Mouse (Mus musculus) kidney, postnatal 0 days (tissue): ENCODE data around the gene Ifna11. TPM values are rescaled to one million over a fixed set of nuclear protein-coding genes. Genes with fewer than 3 reads are reported as not detected.

Experiments used
- ATAC-seq: fragments of 200-750 bp; cut with Nextera tagmentation; replicated peaks from 2 replicates; pipeline ENCODE4 v1.8.0; 2017; ENCODE audit warnings: low read depth, moderate number of reproducible peaks, moderate TSS enrichment, moderate library complexity; ENCODE audit not compliant: low FRiP score
- DNase-seq: peaks from one replicate; pipeline ENCODE4 v3.0.0-alpha.2; 2016; ENCODE audit warnings: low spot score
- H3K27ac ChIP-seq: fragments of 300-500 bp; sonication (generic); 2 replicates; pipeline ENCODE4 v1.5.1; 2014; ENCODE audit warnings: mild to moderate bottlenecking
- H3K27me3 ChIP-seq: fragments of 300-500 bp; sonication (generic); 2 replicates; pipeline ENCODE4 v1.6.1; 2014; ENCODE audit warnings: low read length, mixed read lengths; ENCODE audit not compliant: insufficient read depth
- H3K36me3 ChIP-seq: fragments of 300-500 bp; sonication (generic); 2 replicates; pipeline ENCODE4 v1.6.1; 2014; ENCODE audit warnings: low read length, mixed read lengths; ENCODE audit not compliant: insufficient read depth
- H3K4me1 ChIP-seq: fragments of 300-500 bp; sonication (generic); replicated peaks from 2 replicates; pipeline ENCODE4 v1.6.1; 2014; ENCODE audit warnings: antibody characterized with exemption, low read length, mixed read lengths; ENCODE audit not compliant: insufficient read depth
- H3K4me2 ChIP-seq: fragments of 300-500 bp; sonication (generic); 2 replicates; pipeline ENCODE4 v1.6.1; 2014; ENCODE audit warnings: mild to moderate bottlenecking, low read length, moderate library complexity, mixed read lengths
- H3K4me3 ChIP-seq: fragments of 300-500 bp; sonication (generic); replicated peaks from 2 replicates; pipeline ENCODE4 v1.5.1; 2014; ENCODE audit warnings: low read depth, low read length
- H3K9ac ChIP-seq: fragments of 300-500 bp; sonication (generic); 2 replicates; pipeline ENCODE4 v1.6.1; 2014; ENCODE audit warnings: low read depth, low read length
- H3K9me3 ChIP-seq: fragments of 300-500 bp; sonication (generic); replicated peaks from 2 replicates; pipeline ENCODE4 v1.6.1; 2016; ENCODE audit warnings: low read length, inconsistent platforms, mixed read lengths
- CTCF ChIP-seq: IDR thresholded peaks from 2 replicates; pipeline ENCODE4 v1.5.1; 2016; ENCODE audit warnings: antibody characterized with exemption, low read depth, mild to moderate bottlenecking, moderate library complexity
- WGBS: fragments of 180-500 bp; shearing (Covaris S2); extraction: QIAGEN DNeasy Blood & Tissue Kit; methylation state at CpG from one replicate; pipeline ENCODE4 v1.1.7; 2014; 5-methylcytosine and 5-hydroxymethylcytosine counted together
- polyA plus RNA-seq: library from polyadenylated mRNA; unstranded; fragments of >200 nt; fragmentation: Nextera tagmentation; extraction: Ambion mirVana; gene quantifications from 2 replicates; pipeline ENCODE4 v1.2.1, GENCODE M21; 2015

The Ifna11 gene
- polyA plus RNA-seq, 1 experiment from 2014 or later: not detected

GRCm38 (mm10) chr4:88863309-88863708 lies 43.5 kb downstream of the Ifna11 start:
- Histone ChIP-seq H3K4me2 (peak overlapping the region; percentile 13; the same call in 1 of the 2 replicates), H3K4me3 (no peak overlapping the region), H3K9me3 (no peaks in the 10 kb centered on the region)

GRCm38 (mm10) chr4:88864599-88864998 lies 44.8 kb downstream of the Ifna11 start:
- H3K4me2 ChIP-seq: no peak overlapping the region

More at GRCm38 (mm10) chr4:88863309-88863708, 43.5 kb downstream of the Ifna11 start:
- Histone ChIP-seq H3K36me3 (no peaks in the 10 kb centered on the region), H3K9ac (no peak overlapping the region), H3K27me3 (peaks cover 4% of the 10 kb centered on the region; the same call in 1 of the 2 replicates), H3K4me1 (no peaks in the 10 kb centered on the region), H3K27ac (no peak overlapping the region)
- WGBS: 8% methylated on average over 7 of the region's 7 CpGs
- no peak for ATAC-seq
- TF ChIP-seq CTCF: no peak
- no peak for DNase-seq

GRCm38 (mm10) chr4:88865011-88865569 lies 45.3 kb downstream of the Ifna11 start:
- ATAC-seq: no peak
- no peak for DNase-seq
- no peak overlapping the region for H3K27ac ChIP-seq
- no peak overlapping the region for H3K4me3 ChIP-seq
- H3K9me3 ChIP-seq: no peaks in the 10 kb centered on the region
- no peaks in the 10 kb centered on the region for H3K36me3 ChIP-seq
- no peak overlapping the region for H3K4me2 ChIP-seq
- 44% methylated on average over 6 of the region's 6 CpGs for WGBS
- no peak overlapping the region for H3K9ac ChIP-seq
- H3K4me1 ChIP-seq: no peaks in the 10 kb centered on the region
- H3K27me3 ChIP-seq: peaks cover 4% of the 10 kb centered on the region; the same call in 1 of the 2 replicates
- no peak for TF ChIP-seq CTCF

More at GRCm38 (mm10) chr4:88864599-88864998, 44.8 kb downstream of the Ifna11 start:
- H3K9me3 ChIP-seq: no peaks in the 10 kb centered on the region
- 62% methylated on average over 9 of the region's 9 CpGs for WGBS
- no peak overlapping the region for H3K9ac ChIP-seq
- no peak overlapping the region for H3K4me3 ChIP-seq
- H3K4me1 ChIP-seq: no peaks in the 10 kb centered on the region
- TF ChIP-seq CTCF: no peak
- H3K36me3 ChIP-seq: no peaks in the 10 kb centered on the region
- no peak overlapping the region for H3K27ac ChIP-seq
- H3K27me3 ChIP-seq: peaks cover 4% of the 10 kb centered on the region; the same call in 1 of the 2 replicates
- DNase-seq (no peak), ATAC-seq (no peak)

DNA sequence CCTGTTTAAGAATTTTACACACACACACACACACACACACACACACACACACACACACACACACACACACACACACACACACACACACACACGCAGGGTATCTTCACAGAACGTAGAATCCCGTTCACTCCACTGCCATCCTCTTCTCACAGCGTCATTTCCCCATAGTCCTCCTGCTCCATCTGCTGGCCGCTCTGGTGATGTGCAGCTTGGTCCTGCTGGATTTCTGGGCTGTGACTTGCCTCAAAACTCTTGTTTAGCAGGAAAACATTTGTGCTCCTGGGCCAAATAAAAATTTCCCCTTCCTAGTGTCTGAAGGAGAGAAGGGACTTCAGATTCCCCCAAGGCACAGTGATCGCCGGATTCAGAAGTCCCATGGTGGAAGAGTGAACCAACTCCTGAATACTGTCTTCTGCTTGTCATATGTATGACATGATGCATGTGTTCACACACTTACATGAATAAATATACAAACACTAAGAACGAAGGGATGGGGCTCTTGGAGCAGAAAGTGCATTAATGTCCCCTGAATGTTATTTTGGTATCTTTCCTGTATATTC lies 47.7 kb downstream of the Ifna11 start:
- DNase-seq (peak; percentile 85), ATAC-seq (peak; percentile 66)
- Histone ChIP-seq H3K4me2 (peak overlapping the region; percentile 88), H3K4me1 (no peaks in the 10 kb centered on the region), H3K9me3 (no peaks in the 10 kb centered on the region), H3K27ac (no peak overlapping the region), H3K9ac (peak overlapping the region; percentile 58; the same call in 1 of the 2 replicates), H3K4me3 (peak overlapping the region; percentile 55; the same call in 1 of the 2 replicates), H3K36me3 (no peaks in the 10 kb centered on the region), H3K27me3 (peaks cover 4% of the 10 kb centered on the region; the same call in 1 of the 2 replicates)
- 5% methylated on average over 8 of the region's 8 CpGs for WGBS
- TF ChIP-seq CTCF: peak; percentile 91

DNA sequence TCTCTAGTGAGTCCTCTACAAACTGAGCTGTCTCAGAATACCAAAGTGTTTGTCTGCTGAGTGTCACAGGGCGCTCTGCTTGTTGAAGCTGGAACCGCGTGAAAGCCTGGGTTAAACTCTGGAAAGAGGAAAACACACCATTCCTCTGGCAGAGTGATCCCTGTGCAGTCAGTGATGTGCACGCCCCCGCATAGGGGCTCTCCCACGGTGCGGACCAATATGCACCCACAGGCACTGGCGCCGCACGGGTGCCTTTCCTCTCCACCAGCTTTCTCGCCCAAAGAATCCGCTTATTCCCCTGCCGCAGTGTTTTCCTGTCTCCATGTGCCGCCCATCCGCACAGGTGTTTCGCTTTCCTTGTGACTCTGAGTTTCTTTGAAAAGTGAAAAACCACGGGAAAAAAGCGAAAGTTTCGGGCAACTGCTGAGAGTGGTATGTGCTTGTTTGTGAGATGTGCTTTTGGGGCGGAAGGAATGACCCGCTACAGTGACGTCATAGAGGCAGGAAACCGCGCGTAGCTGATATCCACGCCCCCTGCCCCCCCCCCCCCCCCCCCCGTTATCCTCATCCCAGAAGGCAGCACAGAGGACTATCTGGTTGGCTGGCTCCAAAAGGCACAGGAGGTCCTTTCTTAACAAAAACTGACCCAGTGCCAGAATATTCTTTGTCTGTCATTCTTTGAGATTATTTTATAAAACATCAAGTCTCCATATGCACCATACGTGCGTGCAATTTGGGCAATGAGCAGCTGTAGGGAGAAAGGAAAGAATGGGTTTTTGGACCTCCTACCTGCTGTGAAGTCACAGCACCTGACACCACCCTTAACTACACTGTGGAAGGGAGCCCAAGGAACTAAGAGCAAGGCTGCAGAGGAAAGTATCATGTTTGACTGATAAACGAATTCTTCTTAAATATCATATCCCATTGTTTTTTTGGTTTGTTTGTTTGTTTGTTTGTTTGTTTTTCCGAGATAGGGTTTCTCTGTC lies 48.5 kb downstream of the Ifna11 start:
- Histone ChIP-seq H3K4me1 (no peaks in the 10 kb centered on the region), H3K9me3 (no peaks in the 10 kb centered on the region), H3K4me3 (peak overlapping the region; percentile 55), H3K4me2 (peak overlapping the region; percentile 88), H3K9ac (peak overlapping the region; percentile 58; the same call in 1 of the 2 replicates), H3K36me3 (no peaks in the 10 kb centered on the region), H3K27ac (no peak overlapping the region), H3K27me3 (peaks cover 4% of the 10 kb centered on the region; the same call in 1 of the 2 replicates)
- 8% methylated on average over 30 of the region's 31 CpGs for WGBS
- TF ChIP-seq CTCF: no peak
- DNase-seq: peak; percentile 50
- peak; percentile 52 for ATAC-seq

Other genes starting within 250 kb of the Ifna11 start
- not detected in 2 replicates for gene Ifna14, start 248.2 kb upstream of the Ifna11 start, polyA plus RNA-seq
- gene Ifna9, start 227.6 kb upstream of the Ifna11 start, polyA plus RNA-seq: not detected in 2 replicates
- gene Ifna12, start 216.6 kb upstream of the Ifna11 start, polyA plus RNA-seq: not detected in 2 replicates
- not detected in 2 replicates for gene C87499, start 185.5 kb upstream of the Ifna11 start, polyA plus RNA-seq
- not detected in 2 replicates for gene Ifna13, start 175.5 kb upstream of the Ifna11 start, polyA plus RNA-seq
- not detected in 2 replicates for gene Ifna16, start 143.0 kb upstream of the Ifna11 start, polyA plus RNA-seq
- gene Ifna2, start 136.0 kb upstream of the Ifna11 start, polyA plus RNA-seq: not detected in 2 replicates
- gene Ifnab, start 128.6 kb upstream of the Ifna11 start, polyA plus RNA-seq: not detected in 2 replicates
- 0.38 and 0.49 TPM in 2 replicates for gene Gm26566, start 98.2 kb upstream of the Ifna11 start, polyA plus RNA-seq
- 84.2 and 86.5 TPM in 2 replicates for gene Klhl9, start 97.5 kb upstream of the Ifna11 start, polyA plus RNA-seq
- gene Gm13271, start 65.1 kb upstream of the Ifna11 start, polyA plus RNA-seq: 0.29 TPM in 1 of 2 replicates, not detected in the other
- 0.49 and 0.71 TPM in 2 replicates for gene Gm13283, start 59.8 kb upstream of the Ifna11 start, polyA plus RNA-seq
- 0.49 TPM in 1 of 2 replicates, not detected in the other for gene Gm13290, start 46.1 kb upstream of the Ifna11 start, polyA plus RNA-seq
- gene Gm13289, start 43.0 kb upstream of the Ifna11 start, polyA plus RNA-seq: not detected in 2 replicates
- not detected in 2 replicates for gene Gm13272, start 40.1 kb upstream of the Ifna11 start, polyA plus RNA-seq
- gene Ifnz, start 37.8 kb upstream of the Ifna11 start, polyA plus RNA-seq: 0.14 and 0.46 TPM in 2 replicates
- not detected in 2 replicates for gene Gm13276, start 34.2 kb upstream of the Ifna11 start, polyA plus RNA-seq
- gene Gm13277, start 31.3 kb upstream of the Ifna11 start, polyA plus RNA-seq: not detected in 2 replicates
- gene Gm13278, start 28.4 kb upstream of the Ifna11 start, polyA plus RNA-seq: not detected in 2 replicates
- not detected in 2 replicates for gene Gm13275, start 25.5 kb upstream of the Ifna11 start, polyA plus RNA-seq
- not detected in 2 replicates for gene Gm13279, start 22.6 kb upstream of the Ifna11 start, polyA plus RNA-seq
- gene Gm13285, start 20.3 kb upstream of the Ifna11 start, polyA plus RNA-seq: 1.3 TPM in 1 of 2 replicates, not detected in the other
- gene Gm13287, start 16.7 kb upstream of the Ifna11 start, polyA plus RNA-seq: not detected in 2 replicates
- 0.09 TPM in 1 of 2 replicates, not detected in the other for gene Gm13288, start 14.4 kb upstream of the Ifna11 start, polyA plus RNA-seq
- gene Ifna7, start 3.7 kb upstream of the Ifna11 start, polyA plus RNA-seq: not detected in 2 replicates
- not detected in 2 replicates for gene Ifna6, start 7.5 kb downstream of the Ifna11 start, polyA plus RNA-seq
- gene Ifna5, start 15.6 kb downstream of the Ifna11 start, polyA plus RNA-seq: not detected in 2 replicates
- gene Ifna4, start 21.9 kb downstream of the Ifna11 start, polyA plus RNA-seq: not detected in 2 replicates
- not detected in 2 replicates for gene Ifna1, start 30.1 kb downstream of the Ifna11 start, polyA plus RNA-seq
- gene Ifne, start 60.2 kb downstream of the Ifna11 start, polyA plus RNA-seq: not detected in 2 replicates